Mouse (Mus musculus): ENCODE measurements around the gene Plekhm3. TPM values are rescaled to one million over a fixed set of nuclear protein-coding genes. Genes with fewer than 3 reads are reported as not detected.

Gene Plekhm3
- total and polyA plus RNA-seq, 3 experiments = 3.0 to 25.8 (median 8.0) TPM

DNA sequence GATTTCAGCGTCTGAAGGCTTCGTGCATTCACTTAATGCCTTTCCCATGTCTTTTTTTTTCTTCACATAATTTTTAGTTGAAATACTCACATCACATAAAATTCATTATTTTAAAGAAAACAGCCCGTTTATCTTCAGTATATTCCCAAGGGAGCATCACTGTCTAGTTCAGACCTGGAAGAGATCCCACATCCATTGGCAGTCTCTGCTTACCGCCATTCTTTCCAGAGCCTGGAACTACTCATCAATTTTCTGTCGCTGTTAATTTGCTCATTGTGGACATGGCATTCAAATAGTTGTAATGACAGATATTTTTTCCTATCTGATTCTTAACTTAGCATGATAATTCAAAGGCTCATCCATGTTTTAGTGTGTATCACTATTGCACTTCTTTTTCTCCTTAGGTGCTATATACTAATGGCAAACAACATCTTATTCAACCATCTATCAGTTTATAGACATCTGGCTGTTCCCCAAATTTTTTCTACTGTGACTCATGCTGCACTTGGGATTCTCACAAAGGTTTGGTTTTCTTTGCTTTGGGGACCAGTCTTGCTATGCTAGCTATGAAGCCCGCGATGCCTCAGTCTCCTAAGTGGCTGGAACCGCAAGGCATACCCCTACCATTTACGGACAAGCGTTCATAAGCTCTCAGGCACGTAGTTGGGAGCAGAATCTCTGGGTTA lies 96.2 kb downstream of the Plekhm3 start:
- Histone ChIP-seq H3K36me3 (replicated peaks) (peaks cover 2% of the 10 kb centered on the region), H3K27me3 (ENCODE audit: insufficient read depth, low read length) (no peaks in the 10 kb centered on the region), H3K4me1 (ENCODE audit: insufficient read depth, low read depth, low read length) (peaks cover 4% of the 10 kb centered on the region; the same call in 1 of the 2 replicates), H3K9me3 (replicated peaks) (no peaks in the 10 kb centered on the region), H3K4me3 (ENCODE audit: low read depth, low read length) (no peak overlapping the region)
- TF ChIP-seq GATA2 (IDR thresholded peaks at IDR 0.05; ENCODE audit: borderline replicate concordance, low read depth, low read length) (no peak), GATA1 (IDR thresholded peaks at IDR 0.05; ENCODE audit: borderline replicate concordance, low read length) (no peak), TAL1 (conservative IDR thresholded peaks at IDR 0.05; ENCODE audit: low read depth, low read length) (no peak), CTCF (IDR thresholded peaks at IDR 0.05; ENCODE audit: low read depth, low read length) (no peak), POLR2AphosphoS5 (IDR thresholded peaks at IDR 0.05; ENCODE audit: insufficient replicate concordance, low read depth, low read length) (no peak)
- ATAC-seq (ENCODE audit: extremely low read depth, insufficient number of reproducible peaks, low FRiP score, poor library complexity, severe bottlenecking) = no peak
- no peak for DNase-seq (ENCODE audit: low spot score)

DNA sequence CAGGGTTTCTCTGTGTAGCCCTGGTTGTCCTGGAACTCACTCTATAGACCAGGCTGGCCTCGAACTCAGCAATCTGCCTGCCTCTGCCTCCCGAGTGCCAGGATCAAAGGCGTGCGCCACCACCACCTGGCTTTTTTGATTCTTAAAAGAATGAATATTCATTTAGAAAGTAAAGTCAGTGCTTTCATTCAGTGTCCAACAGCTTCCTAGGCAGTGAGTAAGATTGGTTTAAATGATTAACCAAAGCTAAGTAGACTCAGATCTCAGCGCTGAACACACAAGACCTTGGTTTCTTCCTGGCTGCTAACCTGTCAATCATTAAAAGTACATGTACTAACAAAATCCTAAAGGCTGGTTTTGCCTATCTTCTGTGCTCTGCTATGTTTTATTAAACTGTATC lies 96.8 kb downstream of the Plekhm3 start:
- no peak overlapping the region for H3K4me3 ChIP-seq (ENCODE audit: low read depth, low read length)
- H3K27me3 ChIP-seq (ENCODE audit: insufficient read depth, low read length) = no peaks in the 10 kb centered on the region
- DNase-seq (ENCODE audit: low spot score) (no peak), ATAC-seq (ENCODE audit: extremely low read depth, insufficient number of reproducible peaks, low FRiP score, poor library complexity, severe bottlenecking) (no peak)
- H3K4me1 ChIP-seq (ENCODE audit: insufficient read depth, low read depth, low read length) = peaks cover 4% of the 10 kb centered on the region; the same call in 1 of the 2 replicates
- TF ChIP-seq POLR2AphosphoS5 (IDR thresholded peaks at IDR 0.05; ENCODE audit: insufficient replicate concordance, low read depth, low read length) (no peak), CTCF (IDR thresholded peaks at IDR 0.05; ENCODE audit: low read depth, low read length) (no peak), GATA1 (IDR thresholded peaks at IDR 0.05; ENCODE audit: borderline replicate concordance, low read length) (no peak), GATA2 (IDR thresholded peaks at IDR 0.05; ENCODE audit: borderline replicate concordance, low read depth, low read length) (no peak), TAL1 (conservative IDR thresholded peaks at IDR 0.05; ENCODE audit: low read depth, low read length) (no peak)
- H3K9me3 ChIP-seq (replicated peaks) = no peaks in the 10 kb centered on the region
- H3K36me3 ChIP-seq (replicated peaks) = peaks cover 2% of the 10 kb centered on the region

DNA sequence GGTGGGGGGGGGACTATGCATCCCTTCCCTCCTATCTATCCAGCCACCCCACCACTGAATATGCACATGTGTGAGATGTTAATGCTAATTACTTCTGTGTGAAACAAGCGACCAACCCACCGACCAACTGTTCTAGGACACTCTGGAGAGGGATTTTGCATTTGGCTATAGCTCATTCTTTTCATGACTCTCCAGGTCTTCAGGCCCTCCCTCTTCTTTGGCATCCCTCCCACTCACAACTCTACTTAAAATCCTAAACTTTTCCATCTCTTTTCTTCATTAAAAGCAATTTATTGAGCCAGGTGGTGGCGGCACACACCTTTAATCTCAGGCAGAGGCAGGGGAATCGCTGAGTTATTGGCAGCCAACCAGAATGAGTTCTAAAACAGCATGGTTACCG lies 101.8 kb downstream of the Plekhm3 start:
- peaks cover 14% of the 10 kb centered on the region for H3K4me1 ChIP-seq (ENCODE audit: insufficient read depth, low read depth, low read length)
- no peak for DNase-seq (ENCODE audit: low spot score)
- H3K36me3 ChIP-seq (replicated peaks) = peaks cover 6% of the 10 kb centered on the region
- TF ChIP-seq GATA2 (IDR thresholded peaks at IDR 0.05; ENCODE audit: borderline replicate concordance, low read depth, low read length) (no peak), POLR2AphosphoS5 (IDR thresholded peaks at IDR 0.05; ENCODE audit: insufficient replicate concordance, low read depth, low read length) (no peak), TAL1 (conservative IDR thresholded peaks at IDR 0.05; ENCODE audit: low read depth, low read length) (no peak), CTCF (IDR thresholded peaks at IDR 0.05; ENCODE audit: low read depth, low read length) (no peak), GATA1 (IDR thresholded peaks at IDR 0.05; ENCODE audit: borderline replicate concordance, low read length) (no peak)
- H3K9me3 ChIP-seq (replicated peaks) = no peaks in the 10 kb centered on the region
- H3K4me3 ChIP-seq (ENCODE audit: low read depth, low read length) = no peak overlapping the region
- no peaks in the 10 kb centered on the region for H3K27me3 ChIP-seq (ENCODE audit: insufficient read depth, low read length)
- no peak for ATAC-seq (ENCODE audit: extremely low read depth, insufficient number of reproducible peaks, low FRiP score, poor library complexity, severe bottlenecking)

DNA sequence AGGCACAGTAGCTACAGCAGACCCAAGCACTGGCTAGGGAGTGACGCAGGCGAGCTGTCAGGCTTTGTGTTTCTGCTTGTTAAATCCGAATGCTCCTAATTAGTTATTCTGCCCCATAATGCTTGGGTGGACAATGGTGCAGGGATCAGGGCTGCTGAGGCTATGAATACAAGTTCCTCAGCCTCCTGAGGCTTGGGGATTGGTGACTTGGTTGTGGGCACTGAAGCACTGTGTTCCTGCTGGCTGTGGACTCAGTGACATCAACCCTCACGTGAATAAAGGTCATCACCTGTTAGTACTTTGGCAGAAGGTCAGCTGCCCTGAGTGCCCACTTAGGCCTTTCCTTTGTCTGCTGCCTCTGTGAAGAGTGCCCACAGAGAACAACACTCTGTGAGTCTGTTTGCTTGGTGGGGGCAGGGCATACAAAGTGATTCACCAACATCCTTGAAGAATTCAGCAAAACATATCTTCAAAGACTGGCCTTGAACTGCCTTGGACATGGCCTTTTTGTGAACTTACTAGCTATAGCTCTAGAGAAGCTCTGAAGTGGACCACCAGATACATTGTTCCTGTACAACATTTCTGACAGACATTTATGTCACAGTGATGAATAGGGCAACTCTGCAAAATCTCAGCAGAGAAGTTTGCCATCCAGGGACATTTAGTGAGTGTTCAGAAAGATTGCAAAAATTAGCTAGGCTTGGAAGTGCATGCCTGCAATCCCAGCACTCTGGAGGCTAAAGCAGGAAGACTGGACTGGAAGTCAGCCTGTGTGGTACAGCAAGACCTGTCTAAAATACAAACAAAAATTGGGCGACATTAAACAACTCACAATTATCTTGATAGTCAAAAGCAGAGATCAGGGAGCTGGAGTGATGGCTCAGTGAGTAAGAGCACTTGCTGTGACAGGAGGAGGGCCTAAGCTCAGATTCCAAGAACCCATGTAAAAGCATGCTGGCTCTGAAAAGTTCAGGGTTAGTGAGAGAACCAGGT lies 102.6 kb downstream of the Plekhm3 start:
- Histone ChIP-seq H3K9me3 (replicated peaks) (no peaks in the 10 kb centered on the region), H3K36me3 (replicated peaks) (peaks cover 6% of the 10 kb centered on the region), H3K4me3 (ENCODE audit: low read depth, low read length) (no peak overlapping the region), H3K27me3 (ENCODE audit: insufficient read depth, low read length) (no peaks in the 10 kb centered on the region), H3K4me1 (ENCODE audit: insufficient read depth, low read depth, low read length) (peaks cover 14% of the 10 kb centered on the region)
- DNase-seq (ENCODE audit: low spot score) = no peak
- TF ChIP-seq TAL1 (conservative IDR thresholded peaks at IDR 0.05; ENCODE audit: low read depth, low read length) (no peak), POLR2AphosphoS5 (IDR thresholded peaks at IDR 0.05; ENCODE audit: insufficient replicate concordance, low read depth, low read length) (no peak), GATA2 (IDR thresholded peaks at IDR 0.05; ENCODE audit: borderline replicate concordance, low read depth, low read length) (no peak), GATA1 (IDR thresholded peaks at IDR 0.05; ENCODE audit: borderline replicate concordance, low read length) (no peak), CTCF (IDR thresholded peaks at IDR 0.05; ENCODE audit: low read depth, low read length) (no peak)
- no peak for ATAC-seq (ENCODE audit: extremely low read depth, insufficient number of reproducible peaks, low FRiP score, poor library complexity, severe bottlenecking)

DNA sequence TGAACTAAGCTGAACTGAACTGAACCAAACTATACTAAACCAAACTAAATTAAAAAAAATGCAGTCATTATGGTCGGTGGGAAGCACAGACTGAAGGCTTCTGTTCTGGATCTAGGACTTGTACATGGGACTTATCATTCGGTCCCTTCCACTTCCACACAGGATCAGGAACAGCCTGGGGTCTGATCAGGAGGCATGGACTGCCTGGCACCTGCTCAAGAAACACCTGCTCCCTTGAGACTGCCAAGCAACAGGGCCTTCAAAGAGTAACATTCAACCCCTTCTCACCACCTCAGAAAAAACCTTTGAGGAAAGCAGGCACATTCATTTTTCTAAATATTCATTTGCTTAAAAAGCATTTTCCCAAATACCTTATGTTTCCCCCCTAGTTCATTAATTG lies 103.4 kb downstream of the Plekhm3 start:
- no peaks in the 10 kb centered on the region for H3K9me3 ChIP-seq (replicated peaks)
- H3K36me3 ChIP-seq (replicated peaks) = peaks cover 6% of the 10 kb centered on the region
- DNase-seq (ENCODE audit: low spot score) (no peak), ATAC-seq (ENCODE audit: extremely low read depth, insufficient number of reproducible peaks, low FRiP score, poor library complexity, severe bottlenecking) (no peak)
- TF ChIP-seq CTCF (IDR thresholded peaks at IDR 0.05; ENCODE audit: low read depth, low read length) (no peak), TAL1 (conservative IDR thresholded peaks at IDR 0.05; ENCODE audit: low read depth, low read length) (no peak), GATA1 (IDR thresholded peaks at IDR 0.05; ENCODE audit: borderline replicate concordance, low read length) (no peak), GATA2 (IDR thresholded peaks at IDR 0.05; ENCODE audit: borderline replicate concordance, low read depth, low read length) (no peak), POLR2AphosphoS5 (IDR thresholded peaks at IDR 0.05; ENCODE audit: insufficient replicate concordance, low read depth, low read length) (no peak)
- peaks cover 14% of the 10 kb centered on the region for H3K4me1 ChIP-seq (ENCODE audit: insufficient read depth, low read depth, low read length)
- H3K27me3 ChIP-seq (ENCODE audit: insufficient read depth, low read length) = no peaks in the 10 kb centered on the region
- no peak overlapping the region for H3K4me3 ChIP-seq (ENCODE audit: low read depth, low read length)

DNA sequence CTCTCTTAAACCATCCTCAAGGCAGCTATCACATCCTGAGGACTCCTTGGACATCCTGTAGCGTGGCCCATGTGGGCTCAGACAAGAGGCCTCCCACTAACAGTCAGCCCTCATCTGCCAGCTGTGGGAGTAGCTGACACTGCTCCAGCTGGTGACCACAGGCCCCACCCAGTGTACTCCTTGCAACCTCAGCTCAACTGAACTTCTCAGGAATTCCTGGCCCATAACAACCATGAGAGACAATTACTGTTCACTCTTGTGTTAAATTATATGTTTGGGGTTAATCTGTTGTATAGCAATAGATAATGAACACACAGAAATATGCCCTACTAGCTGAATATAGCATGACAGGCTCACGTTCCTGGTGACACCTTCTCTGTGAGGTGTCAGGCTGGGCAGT lies 104.4 kb downstream of the Plekhm3 start:
- no peak overlapping the region for H3K4me3 ChIP-seq (ENCODE audit: low read depth, low read length)
- no peak for TF ChIP-seq CTCF (IDR thresholded peaks at IDR 0.05; ENCODE audit: low read depth, low read length)
- no peak for TF ChIP-seq GATA1 (IDR thresholded peaks at IDR 0.05; ENCODE audit: borderline replicate concordance, low read length)
- TF ChIP-seq TAL1 (conservative IDR thresholded peaks at IDR 0.05; ENCODE audit: low read depth, low read length) = no peak
- no peak for TF ChIP-seq GATA2 (IDR thresholded peaks at IDR 0.05; ENCODE audit: borderline replicate concordance, low read depth, low read length)
- no peak for TF ChIP-seq POLR2AphosphoS5 (IDR thresholded peaks at IDR 0.05; ENCODE audit: insufficient replicate concordance, low read depth, low read length)
- peaks cover 7% of the 10 kb centered on the region for H3K36me3 ChIP-seq (replicated peaks)
- no peaks in the 10 kb centered on the region for H3K27me3 ChIP-seq (ENCODE audit: insufficient read depth, low read length)
- ATAC-seq (ENCODE audit: extremely low read depth, insufficient number of reproducible peaks, low FRiP score, poor library complexity, severe bottlenecking) (peak; percentile 52), DNase-seq (ENCODE audit: low spot score) (no peak)
- peaks cover 12% of the 10 kb centered on the region for H3K4me1 ChIP-seq (ENCODE audit: insufficient read depth, low read depth, low read length)
- H3K9me3 ChIP-seq (replicated peaks) = no peaks in the 10 kb centered on the region

All from G1E (cell line).